Mouse (Mus musculus) megakaryocyte-erythroid progenitor cell, adult 5 weeks (primary cell): ENCODE results near the gene Slc6a14. TPM values are rescaled to one million over a fixed set of nuclear protein-coding genes. Genes with fewer than 3 reads are reported as not detected.

Source experiments
- polyA plus RNA-seq: library from polyadenylated mRNA; stranded (reverse); fragments of >175 nt; gene quantifications from 2 replicates; pipeline ENCODE4 v1.2.3, GENCODE M21; 2012

Slc6a14 gene
- polyA plus RNA-seq: not detected in 2 replicates

GRCm38 (mm10) chrX:21714829-21715228, at the start of gene Slc6a14:
TSS of gene Slc6a14 (plus strand) at chrX:21714896.

GRCm38 (mm10) chrX:21744997-21745396, 30.3 kb downstream of the Slc6a14 start, which contains the start of gene Gm28269:
TSS of gene Gm28269 (minus strand) at chrX:21745097.

Other genes starting within 250 kb of the Slc6a14 start
- gene Agtr2, start 230.4 kb upstream of the Slc6a14 start, polyA plus RNA-seq: not detected in 2 replicates
- not detected in 2 replicates for gene Gm28269, start 30.2 kb downstream of the Slc6a14 start, polyA plus RNA-seq